Mouse (Mus musculus) testis, adult 2 months (tissue): ENCODE results near the gene Efcc1.

Source experiments
- CTCF ChIP-seq: fragments of 200-500 bp; IDR thresholded peaks from 2 replicates; pipeline ENCODE4 v1.5.1; 2012; ENCODE audit warnings: low read depth, mild to moderate bottlenecking, inconsistent platforms, low read length, moderate library complexity; ENCODE audit not compliant: control insufficient read depth, insufficient read depth, insufficient replicate concordance
- POLR2A ChIP-seq: fragments of 200-500 bp; IDR thresholded peaks from 2 replicates; pipeline ENCODE4 v1.6.1; 2012; ENCODE audit warnings: low read depth, mild to moderate bottlenecking, inconsistent platforms, low read length, moderate library complexity; ENCODE audit not compliant: control insufficient read depth

DNA sequence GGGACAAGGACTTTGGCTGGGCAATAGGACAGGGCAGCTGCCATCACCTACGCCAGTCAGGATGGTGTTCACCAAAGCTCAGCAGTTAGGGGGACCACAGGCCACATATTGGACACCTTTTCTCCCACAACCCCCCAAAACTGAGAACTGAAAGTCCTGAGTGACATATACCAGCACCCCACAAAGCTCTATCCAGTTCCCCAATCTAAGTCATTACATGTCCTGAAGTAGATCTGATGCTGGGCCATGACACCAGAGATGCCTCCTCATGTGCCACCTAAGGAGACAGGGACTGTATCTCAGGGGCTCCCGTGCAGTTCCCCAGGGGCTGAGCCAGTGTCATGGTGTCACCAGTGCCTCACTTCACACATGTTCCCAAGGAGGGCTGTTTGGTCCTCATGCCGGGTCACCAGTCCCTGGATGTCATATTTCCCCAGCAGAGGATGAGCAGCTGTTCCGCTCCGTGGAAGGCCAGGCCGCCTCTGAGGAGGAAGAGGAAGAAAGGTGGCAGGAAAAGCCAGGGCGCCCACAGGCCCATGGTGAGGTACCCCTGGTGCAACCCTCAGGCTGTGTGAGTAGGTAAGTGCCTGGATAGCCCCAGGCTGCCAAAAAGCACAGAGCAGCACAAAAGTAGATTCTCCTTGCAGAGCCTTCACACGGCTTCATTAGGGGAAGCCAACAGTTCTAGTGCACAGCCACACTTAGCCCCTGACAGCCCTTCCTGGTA is 19.7 kb downstream of the Efcc1 start:
- TF ChIP-seq CTCF (no peak), POLR2A (no peak)
